Mouse (Mus musculus): Measurements from ENCODE around the gene Cyth1. TPM values are rescaled to one million over a fixed set of nuclear protein-coding genes. Genes with fewer than 3 reads are reported as not detected.

Gene Cyth1
- polyA plus RNA-seq, 1 experiment, result 19.5 TPM

- no peak for DNase-seq
- Histone ChIP-seq H3K36me3 (ENCODE audit: control insufficient read depth, insufficient read depth, low read length) (no peaks in the 10 kb centered on the region), H3K27me3 (replicated peaks; ENCODE audit: control insufficient read depth, insufficient read depth, low read length) (no peaks in the 10 kb centered on the region), H3K27ac (ENCODE audit: insufficient read depth, low read depth, low read length) (no peak overlapping the region), H3K4me3 (ENCODE audit: insufficient read depth, low read depth, low read length) (no peak overlapping the region), H3K4me1 (ENCODE audit: control insufficient read depth, insufficient read depth, low read length) (peaks cover 34% of the 10 kb centered on the region)
- TF ChIP-seq CTCF (conservative IDR thresholded peaks at IDR 0.05; ENCODE audit: insufficient read depth, insufficient read length, low read depth, low read length) (no peak), POLR2A (IDR thresholded peaks at IDR 0.05; ENCODE audit: low read depth, low read length) (no peak)
- 84% methylated on average over 2 of the region's 2 CpGs for WGBS
These were observed 3.3 kb downstream of the Cyth1 start for GRCm38 (mm10) chr11:118245130-118245529.

GRCm38 (mm10) chr11:118243627-118244261, 4.6 kb downstream of the Cyth1 start:
- no peak for DNase-seq
- H3K4me3 ChIP-seq (ENCODE audit: insufficient read depth, low read depth, low read length), result no peak overlapping the region
- peaks cover 39% of the 10 kb centered on the region for H3K4me1 ChIP-seq (ENCODE audit: control insufficient read depth, insufficient read depth, low read length)
- no peaks in the 10 kb centered on the region for H3K27me3 ChIP-seq (replicated peaks; ENCODE audit: control insufficient read depth, insufficient read depth, low read length)
- WGBS, result 72% methylated on average over 6 of the region's 6 CpGs
- H3K36me3 ChIP-seq (ENCODE audit: control insufficient read depth, insufficient read depth, low read length), result no peaks in the 10 kb centered on the region
- TF ChIP-seq CTCF (conservative IDR thresholded peaks at IDR 0.05; ENCODE audit: insufficient read depth, insufficient read length, low read depth, low read length), result no peak
- no peak overlapping the region for H3K27ac ChIP-seq (ENCODE audit: insufficient read depth, low read depth, low read length)

GRCm38 (mm10) chr11:118242506-118242905, 5.9 kb downstream of the Cyth1 start:
- Histone ChIP-seq H3K4me3 (ENCODE audit: insufficient read depth, low read depth, low read length) (no peak overlapping the region), H3K27ac (ENCODE audit: insufficient read depth, low read depth, low read length) (no peak overlapping the region), H3K36me3 (ENCODE audit: control insufficient read depth, insufficient read depth, low read length) (no peaks in the 10 kb centered on the region), H3K4me1 (ENCODE audit: control insufficient read depth, insufficient read depth, low read length) (peaks cover 43% of the 10 kb centered on the region), H3K27me3 (replicated peaks; ENCODE audit: control insufficient read depth, insufficient read depth, low read length) (no peaks in the 10 kb centered on the region)
- WGBS, result 40% methylated on average over 4 of the region's 4 CpGs
- TF ChIP-seq CTCF (conservative IDR thresholded peaks at IDR 0.05; ENCODE audit: insufficient read depth, insufficient read length, low read depth, low read length), result no peak
- no peak for TF ChIP-seq POLR2A (IDR thresholded peaks at IDR 0.05; ENCODE audit: low read depth, low read length)
- DNase-seq, result peak; percentile 51

- DNase-seq, result no peak
- H3K4me3 ChIP-seq (ENCODE audit: insufficient read depth, low read depth, low read length), result no peak overlapping the region
- peaks cover 40% of the 10 kb centered on the region for H3K4me1 ChIP-seq (ENCODE audit: control insufficient read depth, insufficient read depth, low read length)
- no peak for TF ChIP-seq CTCF (conservative IDR thresholded peaks at IDR 0.05; ENCODE audit: insufficient read depth, insufficient read length, low read depth, low read length)
- no peak for TF ChIP-seq POLR2A (IDR thresholded peaks at IDR 0.05; ENCODE audit: low read depth, low read length)
- no peak overlapping the region for H3K27ac ChIP-seq (ENCODE audit: insufficient read depth, low read depth, low read length)
- WGBS, result 44% methylated on average over 4 of the region's 4 CpGs
- H3K36me3 ChIP-seq (ENCODE audit: control insufficient read depth, insufficient read depth, low read length), result no peaks in the 10 kb centered on the region
- H3K27me3 ChIP-seq (replicated peaks; ENCODE audit: control insufficient read depth, insufficient read depth, low read length), result no peaks in the 10 kb centered on the region
These were observed 8.0 kb downstream of the Cyth1 start for GRCm38 (mm10) chr11:118240388-118240787.

- Histone ChIP-seq H3K4me3 (ENCODE audit: insufficient read depth, low read depth, low read length) (no peak overlapping the region), H3K36me3 (ENCODE audit: control insufficient read depth, insufficient read depth, low read length) (no peaks in the 10 kb centered on the region), H3K4me1 (ENCODE audit: control insufficient read depth, insufficient read depth, low read length) (peaks cover 40% of the 10 kb centered on the region), H3K27ac (ENCODE audit: insufficient read depth, low read depth, low read length) (no peak overlapping the region), H3K27me3 (replicated peaks; ENCODE audit: control insufficient read depth, insufficient read depth, low read length) (no peaks in the 10 kb centered on the region)
- DNase-seq, result peak; percentile 62
- 39% methylated on average over 14 of the region's 14 CpGs for WGBS
- no peak for TF ChIP-seq CTCF (conservative IDR thresholded peaks at IDR 0.05; ENCODE audit: insufficient read depth, insufficient read length, low read depth, low read length)
- no peak for TF ChIP-seq POLR2A (IDR thresholded peaks at IDR 0.05; ENCODE audit: low read depth, low read length)
These were observed 8.9 kb downstream of the Cyth1 start for GRCm38 (mm10) chr11:118239281-118240198.

GRCm38 (mm10) chr11:118236520-118237190, 11.7 kb downstream of the Cyth1 start:
- H3K27ac ChIP-seq (ENCODE audit: insufficient read depth, low read depth, low read length), result peak overlapping the region; percentile 66
- TF ChIP-seq POLR2A (IDR thresholded peaks at IDR 0.05; ENCODE audit: low read depth, low read length) (no peak), CTCF (conservative IDR thresholded peaks at IDR 0.05; ENCODE audit: insufficient read depth, insufficient read length, low read depth, low read length) (0 out of 2 replicates have a peak, but pooled peaks have one; percentile 11)
- 48% methylated on average over 6 of the region's 6 CpGs for WGBS
- peak; percentile 62 for DNase-seq
- H3K36me3 ChIP-seq (ENCODE audit: control insufficient read depth, insufficient read depth, low read length), result no peaks in the 10 kb centered on the region
- no peaks in the 10 kb centered on the region for H3K27me3 ChIP-seq (replicated peaks; ENCODE audit: control insufficient read depth, insufficient read depth, low read length)
- H3K4me3 ChIP-seq (ENCODE audit: insufficient read depth, low read depth, low read length), result no peak overlapping the region
- H3K4me1 ChIP-seq (ENCODE audit: control insufficient read depth, insufficient read depth, low read length), result peaks cover 36% of the 10 kb centered on the region

Measured in kidney, adult 2 months (tissue).